Mouse (Mus musculus): ENCODE results near the gene Trmt10c. TPM values are rescaled to one million over a fixed set of nuclear protein-coding genes. Genes with fewer than 3 reads are reported as not detected.
"Not testable (repeated sequence)": the region's sequence is repeated elsewhere in the genome, so short reads cannot be mapped to it uniquely, and the experiment has no call there.

Trmt10c gene
- polyA plus RNA-seq (2015; fragmentation: Nextera tagmentation; extraction: Ambion mirVana), result 23.2 and 23.8 TPM in 2 replicates

DNA sequence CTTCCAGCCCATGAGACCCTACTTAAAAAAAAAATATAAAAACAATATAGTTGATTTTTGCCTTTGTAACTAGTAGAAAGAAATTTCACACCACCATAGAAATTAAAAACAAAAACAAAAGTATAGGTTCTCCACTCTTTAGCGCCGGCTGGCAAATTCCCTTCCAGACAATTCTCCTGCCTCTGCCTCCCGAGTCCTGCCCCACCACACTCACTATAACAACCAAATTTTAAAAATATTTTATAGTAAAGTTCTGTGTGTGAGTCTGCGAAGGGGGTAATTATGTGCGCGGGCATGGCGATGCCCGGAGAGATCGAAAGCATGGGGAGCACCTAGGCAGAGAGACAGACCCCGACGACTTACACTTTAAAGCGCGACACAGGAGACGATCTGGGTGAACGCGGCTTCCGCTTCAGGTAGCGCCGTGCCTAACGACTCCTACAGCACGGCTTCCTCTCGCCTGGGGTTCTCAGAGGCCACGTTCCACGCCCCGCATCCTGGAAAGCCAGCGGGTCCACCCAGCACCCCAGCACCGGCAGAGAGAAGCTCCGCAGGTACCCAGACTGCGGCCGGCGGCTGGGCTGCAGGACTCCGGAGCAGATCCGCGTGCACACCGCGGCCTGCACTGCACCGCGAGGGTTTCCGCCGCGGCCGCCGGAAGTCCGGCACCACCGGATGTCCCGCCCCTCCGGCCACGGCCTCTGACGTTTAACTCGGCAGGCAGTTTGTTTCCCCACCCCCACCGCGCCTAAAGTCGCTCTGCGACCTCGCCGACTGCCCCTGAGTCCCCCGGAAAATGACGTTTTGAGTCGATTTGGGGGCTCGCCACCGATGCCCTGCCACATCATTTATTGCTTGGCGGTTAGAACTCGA is at the start of gene Trmt10c:
Gene Trmt10c (minus strand): TSS at position 682 of the 873 bp plus-strand sequence.
- under 1% methylated on average over 63 of the region's 63 CpGs for WGBS
- Histone ChIP-seq H3K4me1 (replicated peaks) (peaks cover 23% of the 10 kb centered on the region), H3K27ac (peak within 1 kb of the TSS; percentile 88), H3K4me3 (replicated peaks) (peak within 1 kb of the TSS; percentile 75), H3K9me3 (no peaks in the 10 kb centered on the region), H3K4me2 (replicated peaks) (peak within 1 kb of the TSS; percentile 74), H3K9ac (replicated peaks) (peak within 1 kb of the TSS; percentile 89), H3K27me3 (no peaks in the 10 kb centered on the region), H3K36me3 (peaks cover 23% of the 10 kb centered on the region)
- peak; percentile 100 for ATAC-seq

DNA sequence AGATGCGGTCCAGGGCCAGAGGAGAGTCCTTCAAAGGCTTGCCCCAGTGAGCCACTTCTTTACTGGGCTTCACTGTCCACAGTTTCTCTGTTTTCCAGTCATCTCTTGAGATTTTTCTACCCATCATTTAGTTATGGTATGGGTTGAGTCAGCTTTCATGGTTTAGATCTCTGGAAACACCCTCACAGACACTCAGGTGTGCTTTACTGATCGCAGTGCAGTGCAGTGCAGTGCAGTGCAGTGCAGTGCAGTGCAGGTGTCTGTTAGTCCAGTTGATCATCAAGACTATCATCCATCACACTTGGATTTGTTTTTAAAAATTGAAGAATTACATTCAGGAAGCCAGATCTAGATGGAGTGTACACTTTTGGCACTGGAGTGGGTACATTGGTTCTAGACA is 48.7 kb upstream of the Trmt10c start:
- ATAC-seq, result no peak
- WGBS, result 95% methylated on average over 2 of the region's 2 CpGs
- Histone ChIP-seq H3K4me3 (replicated peaks) (no peak overlapping the region), H3K27me3 (no peaks in the 10 kb centered on the region), H3K36me3 (peaks cover 31% of the 10 kb centered on the region), H3K9me3 (no peaks in the 10 kb centered on the region), H3K27ac (no peak overlapping the region), H3K9ac (replicated peaks) (no peak overlapping the region), H3K4me1 (replicated peaks) (no peaks in the 10 kb centered on the region), H3K4me2 (replicated peaks) (no peak overlapping the region)

DNA sequence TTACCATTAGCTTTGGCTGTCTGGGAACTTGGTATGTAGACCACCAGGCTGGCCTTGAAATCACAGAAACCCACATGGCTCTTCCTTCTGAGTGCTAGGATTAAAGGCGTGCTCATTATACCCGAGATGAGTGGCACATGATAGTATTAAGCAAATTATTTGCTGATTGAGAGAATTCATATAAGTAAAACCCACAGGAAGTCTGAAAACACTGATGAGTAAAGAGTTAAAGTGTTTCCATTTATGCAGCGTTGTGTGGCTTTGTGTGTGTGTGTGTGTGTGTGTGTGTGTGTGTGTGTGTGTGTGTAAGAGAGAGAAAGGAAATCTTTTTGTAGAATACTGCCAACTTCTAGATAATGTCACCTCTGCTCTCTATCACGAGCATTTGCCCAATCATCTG is 44.1 kb upstream of the Trmt10c start:
- WGBS, result 88% methylated on average over 4 of the region's 4 CpGs
- Histone ChIP-seq H3K27me3 (no peaks in the 10 kb centered on the region), H3K4me3 (replicated peaks) (no peak overlapping the region), H3K9me3 (no peaks in the 10 kb centered on the region), H3K4me2 (replicated peaks) (no peak overlapping the region), H3K27ac (no peak overlapping the region), H3K36me3 (peaks cover 19% of the 10 kb centered on the region), H3K9ac (replicated peaks) (no peak overlapping the region), H3K4me1 (replicated peaks) (peaks cover 6% of the 10 kb centered on the region)
- ATAC-seq, result no peak

DNA sequence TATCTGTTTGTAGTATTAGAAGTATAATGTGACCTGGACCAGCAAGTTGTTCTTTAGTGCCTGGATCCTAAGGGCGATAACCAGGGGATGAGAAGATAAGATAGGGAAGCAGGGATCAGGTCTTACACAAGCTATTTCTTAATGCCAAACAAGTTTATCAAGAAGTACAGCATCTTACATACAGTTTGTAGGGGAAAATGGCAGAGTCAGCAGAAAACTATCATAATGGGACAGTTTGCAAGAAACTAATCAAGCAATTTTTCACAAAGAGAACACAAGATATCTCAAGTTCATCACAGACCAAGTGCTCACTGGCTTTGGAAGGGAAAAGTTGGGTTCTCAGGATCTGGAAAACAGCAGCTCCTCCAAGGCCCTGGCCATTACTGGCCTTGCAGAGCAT is 41.8 kb upstream of the Trmt10c start:
- Histone ChIP-seq H3K9me3 (no peaks in the 10 kb centered on the region), H3K27ac (no peak overlapping the region), H3K27me3 (no peaks in the 10 kb centered on the region), H3K9ac (replicated peaks) (no peak overlapping the region), H3K36me3 (peaks cover 14% of the 10 kb centered on the region), H3K4me1 (replicated peaks) (peaks cover 16% of the 10 kb centered on the region), H3K4me3 (replicated peaks) (no peak overlapping the region), H3K4me2 (replicated peaks) (no peak overlapping the region)
- 98% methylated on average over 1 of the region's 1 CpGs for WGBS
- no peak for ATAC-seq

DNA sequence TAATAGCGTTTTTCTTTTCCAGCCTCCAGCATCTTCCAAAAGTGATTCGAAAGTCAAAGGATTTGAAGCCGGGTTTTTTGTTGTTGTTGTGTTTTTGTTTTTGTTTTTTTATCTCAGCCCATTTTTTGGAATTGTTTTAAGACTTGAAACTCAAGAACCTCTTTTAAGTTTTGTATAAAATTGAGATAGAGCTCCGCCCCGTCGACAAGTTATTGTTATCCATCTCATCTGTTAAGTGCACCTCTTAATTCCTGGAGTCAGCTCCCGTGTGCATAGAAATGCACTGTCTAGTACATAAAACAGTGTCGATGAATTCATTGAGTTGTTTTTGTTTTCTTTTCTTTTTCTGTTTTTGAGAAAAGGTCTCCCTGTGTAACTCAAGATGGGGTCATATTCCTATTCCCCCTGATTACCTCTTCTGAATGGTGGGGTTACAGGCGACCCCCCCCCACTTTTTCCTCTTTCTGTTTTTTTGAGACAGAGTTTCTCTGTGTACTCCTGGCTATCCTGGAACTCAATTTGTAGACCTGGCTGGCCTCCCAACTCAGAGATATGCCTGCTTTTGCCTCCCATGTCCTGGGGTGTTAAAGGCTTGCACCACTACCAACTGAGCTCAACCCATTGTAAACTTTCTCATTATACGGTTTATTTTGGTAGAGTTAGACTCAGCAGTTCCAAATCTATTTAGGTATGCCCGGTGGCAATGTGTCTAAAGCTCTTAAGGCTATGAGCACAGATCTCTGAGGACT is 38.7 kb upstream of the Trmt10c start:
- peak overlapping the region; percentile 68 for H3K4me2 ChIP-seq (replicated peaks)
- no peak; the same call in 1 of the 2 replicates for ATAC-seq
- peak overlapping the region; percentile 98 for H3K27ac ChIP-seq
- peaks cover 16% of the 10 kb centered on the region for H3K4me1 ChIP-seq (replicated peaks)
- WGBS, result 8% methylated on average over 11 of the region's 11 CpGs
- no peaks in the 10 kb centered on the region for H3K9me3 ChIP-seq
- peak overlapping the region; percentile 86 for H3K9ac ChIP-seq (replicated peaks)
- H3K27me3 ChIP-seq, result no peaks in the 10 kb centered on the region
- H3K4me3 ChIP-seq (replicated peaks), result peak overlapping the region; percentile 79
- peaks cover 6% of the 10 kb centered on the region; the same call in 1 of the 2 replicates for H3K36me3 ChIP-seq

DNA sequence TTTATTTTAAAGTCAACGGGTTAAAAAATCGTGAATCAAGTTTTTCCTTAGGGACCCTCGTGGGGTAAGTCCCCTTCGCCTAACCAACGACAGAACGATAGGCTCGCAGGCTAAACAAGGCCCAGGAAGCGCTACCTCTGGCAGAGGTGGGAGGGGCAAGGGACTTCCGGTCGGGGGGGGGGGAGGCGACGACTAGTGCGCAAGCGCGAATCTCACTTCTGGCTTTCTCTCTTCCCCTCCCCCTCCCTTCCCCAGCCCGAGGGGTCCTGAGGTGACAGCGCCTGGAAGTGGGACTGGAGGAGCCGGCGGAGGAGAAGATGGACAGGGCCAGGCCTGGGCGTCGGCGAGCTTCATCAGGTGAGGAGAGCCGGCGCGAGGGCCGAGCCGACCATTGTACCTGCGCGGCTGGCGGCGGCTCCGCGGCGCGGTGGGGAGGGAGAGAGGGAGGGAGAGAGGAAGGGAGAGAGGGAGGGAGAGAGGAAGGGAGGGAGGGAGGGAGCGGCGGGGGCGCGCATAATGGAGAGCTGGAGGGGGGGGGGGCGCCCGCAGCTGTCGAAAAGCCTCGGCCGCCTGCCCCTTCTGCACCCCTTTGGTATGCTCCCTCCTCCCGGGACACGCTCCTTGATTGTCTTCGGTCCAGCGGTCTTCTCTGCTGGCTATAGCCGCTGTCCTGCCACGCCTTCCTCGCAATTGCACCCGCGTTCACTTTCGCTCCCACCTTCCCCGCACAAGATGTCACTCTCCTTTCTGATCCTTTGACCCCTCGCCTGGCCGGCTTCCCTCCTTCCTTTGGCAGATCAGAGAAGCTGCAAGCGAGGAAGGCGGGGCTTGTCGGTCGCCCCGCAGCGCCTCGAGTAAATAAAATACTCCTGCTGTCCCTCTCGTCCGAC is 37.8 kb upstream of the Trmt10c start:
- H3K4me3 ChIP-seq (replicated peaks), result peak overlapping the region; percentile 79
- WGBS, result under 1% methylated on average over 57 of the region's 66 CpGs
- peak; percentile 95 for ATAC-seq
- H3K9me3 ChIP-seq, result no peaks in the 10 kb centered on the region
- peak overlapping the region; percentile 68 for H3K4me2 ChIP-seq (replicated peaks)
- peaks cover 16% of the 10 kb centered on the region for H3K4me1 ChIP-seq (replicated peaks)
- no peaks in the 10 kb centered on the region for H3K27me3 ChIP-seq
- H3K27ac ChIP-seq, result peak overlapping the region; percentile 98
- H3K36me3 ChIP-seq, result peaks cover 6% of the 10 kb centered on the region; the same call in 1 of the 2 replicates
- peak overlapping the region; percentile 86 for H3K9ac ChIP-seq (replicated peaks)

DNA sequence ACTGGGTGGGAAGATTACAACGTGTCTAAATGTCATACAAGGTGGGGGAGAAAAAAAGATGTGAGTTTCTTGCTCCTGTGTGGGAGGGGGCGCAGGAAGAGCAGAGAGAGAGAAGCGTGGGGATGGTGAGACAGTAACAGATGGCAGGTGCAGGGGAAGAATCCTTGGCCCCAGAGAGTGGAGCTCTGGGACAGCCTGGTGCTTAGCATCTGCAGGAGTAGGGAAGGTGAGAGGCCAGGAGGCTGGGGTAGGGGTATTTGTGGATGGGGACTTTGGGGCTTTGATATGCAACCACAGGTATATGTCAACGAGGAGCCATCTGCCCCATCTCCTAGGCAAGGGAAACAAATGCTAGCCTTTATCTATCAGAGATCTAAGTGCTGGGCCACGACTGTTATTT is 36.9 kb upstream of the Trmt10c start:
- peak overlapping the region; percentile 98; the same call in 1 of the 2 replicates for H3K27ac ChIP-seq
- peaks cover 6% of the 10 kb centered on the region; the same call in 1 of the 2 replicates for H3K36me3 ChIP-seq
- H3K9me3 ChIP-seq, result no peaks in the 10 kb centered on the region
- H3K27me3 ChIP-seq, result no peaks in the 10 kb centered on the region
- H3K4me3 ChIP-seq (replicated peaks), result 0 out of 2 replicates have a peak overlapping the region, but pooled peaks have one; percentile 79
- no peak overlapping the region for H3K9ac ChIP-seq (replicated peaks)
- WGBS, result 84% methylated on average over 5 of the region's 5 CpGs
- peak overlapping the region; percentile 33; the same call in 1 of the 2 replicates for H3K4me2 ChIP-seq (replicated peaks)
- ATAC-seq, result peak; percentile 29; the same call in 1 of the 2 replicates
- H3K4me1 ChIP-seq (replicated peaks), result peaks cover 16% of the 10 kb centered on the region

DNA sequence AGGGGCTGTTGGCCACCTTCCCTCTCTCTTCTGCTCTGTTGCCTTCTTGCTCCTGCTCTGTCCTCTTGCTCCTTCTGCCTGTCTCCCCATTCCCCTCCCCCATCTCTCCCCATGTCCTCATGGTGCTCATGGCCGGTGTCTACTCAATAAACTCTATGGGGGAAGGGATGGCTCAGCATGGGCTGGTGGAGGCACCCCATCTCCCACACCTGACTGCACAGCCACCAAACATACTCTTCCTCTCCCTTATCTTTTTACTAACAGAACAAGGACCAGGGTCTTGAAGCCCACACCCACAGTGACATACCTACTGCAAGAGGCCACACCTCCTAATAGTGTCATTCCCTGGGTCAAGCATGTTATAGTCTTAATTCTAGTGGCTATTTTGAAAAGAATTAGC is 36.5 kb upstream of the Trmt10c start:
- H3K9me3 ChIP-seq, result no peaks in the 10 kb centered on the region
- H3K9ac ChIP-seq (replicated peaks), result no peak overlapping the region
- H3K4me1 ChIP-seq (replicated peaks), result peaks cover 16% of the 10 kb centered on the region
- peak; percentile 3 for ATAC-seq
- H3K27me3 ChIP-seq, result no peaks in the 10 kb centered on the region
- no peak overlapping the region for H3K27ac ChIP-seq
- WGBS, result 85% methylated on average over 1 of the region's 1 CpGs
- H3K4me2 ChIP-seq (replicated peaks), result no peak overlapping the region
- peaks cover 6% of the 10 kb centered on the region; the same call in 1 of the 2 replicates for H3K36me3 ChIP-seq
- H3K4me3 ChIP-seq (replicated peaks), result no peak overlapping the region

DNA sequence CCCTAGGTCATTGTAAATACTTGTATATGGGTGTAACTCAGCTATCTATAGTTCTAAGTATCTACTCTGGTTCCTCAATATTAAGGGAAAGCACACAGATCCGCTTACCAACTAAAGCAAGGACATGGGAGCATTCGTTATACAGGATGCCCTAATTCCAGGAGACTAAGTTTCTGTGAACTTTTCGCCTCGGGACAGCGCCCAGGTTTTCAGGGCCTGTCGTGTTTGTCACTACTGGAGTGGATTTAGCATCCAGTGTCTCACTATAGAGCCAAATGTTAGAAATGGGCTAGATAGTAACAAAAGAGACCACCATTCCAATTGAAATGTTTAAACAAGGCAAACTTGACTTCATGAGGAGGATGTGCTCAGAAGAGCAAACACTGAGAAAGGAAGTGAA is 35.5 kb upstream of the Trmt10c start:
- not testable (repeated sequence) for H3K9me3 ChIP-seq; ATAC-seq; H3K9ac ChIP-seq (replicated peaks); H3K27ac ChIP-seq; H3K4me2 ChIP-seq (replicated peaks); H3K36me3 ChIP-seq; H3K27me3 ChIP-seq; H3K4me3 ChIP-seq (replicated peaks)
- 92% methylated on average over 6 of the region's 6 CpGs for WGBS
- peaks cover 16% of the 10 kb centered on the region for H3K4me1 ChIP-seq (replicated peaks)

DNA sequence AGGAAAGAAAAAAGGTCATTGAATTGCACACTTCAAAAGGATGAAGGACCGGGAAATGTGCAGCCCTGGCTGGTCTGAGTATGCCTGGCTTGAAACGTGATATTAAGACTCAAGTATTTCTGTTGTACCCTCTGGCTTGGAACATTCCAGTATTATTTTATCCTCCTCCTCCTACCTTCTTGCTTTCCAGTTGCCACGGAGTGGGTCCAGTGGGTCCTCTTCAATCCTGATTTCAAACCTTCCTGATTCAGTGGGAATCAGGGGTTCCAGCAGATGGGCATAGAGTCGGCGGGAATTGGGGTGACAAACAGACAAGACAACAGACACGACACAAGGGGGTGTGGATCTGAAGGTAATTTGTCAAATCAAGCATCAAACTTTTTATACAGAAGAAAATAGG is 34.9 kb upstream of the Trmt10c start:
- no peak overlapping the region for H3K4me2 ChIP-seq (replicated peaks)
- H3K9ac ChIP-seq (replicated peaks), result no peak overlapping the region
- H3K27ac ChIP-seq, result no peak overlapping the region
- no peak overlapping the region for H3K4me3 ChIP-seq (replicated peaks)
- H3K27me3 ChIP-seq, result no peaks in the 10 kb centered on the region
- peaks cover 16% of the 10 kb centered on the region for H3K4me1 ChIP-seq (replicated peaks)
- H3K9me3 ChIP-seq, result no peaks in the 10 kb centered on the region
- H3K36me3 ChIP-seq, result no peaks in the 10 kb centered on the region
- no peak for ATAC-seq
- 80% methylated on average over 6 of the region's 6 CpGs for WGBS
